Mouse (Mus musculus) embryonic facial prominence, embryonic 11.5 days (tissue): ENCODE data around the gene Tmem94. TPM values are rescaled to one million over a fixed set of nuclear protein-coding genes. Genes with fewer than 3 reads are reported as not detected.

ENCODE experiments used
- ATAC-seq: fragments of 200-750 bp; cut with Nextera tagmentation; replicated peaks from 2 replicates; pipeline ENCODE4 v1.8.0; 2017; ENCODE audit warnings: low read depth; ENCODE audit not compliant: insufficient number of reproducible peaks, low FRiP score, low TSS enrichment
- DNase-seq: peaks from one replicate; pipeline ENCODE4 v3.0.0-alpha.2; 2015; ENCODE audit warnings: low spot score
- H3K27ac ChIP-seq: fragments of 300-500 bp; sonication (generic); replicated peaks from 2 replicates; pipeline ENCODE4 v1.5.1; 2014; ENCODE audit warnings: mild to moderate bottlenecking, low read depth, low read length, control low read depth
- H3K27me3 ChIP-seq: fragments of 300-500 bp; sonication (generic); 2 replicates; pipeline ENCODE4 v1.6.1; 2014; ENCODE audit warnings: mild to moderate bottlenecking, low read length, moderate library complexity, mixed read lengths; ENCODE audit not compliant: control insufficient read depth, insufficient read depth
- H3K36me3 ChIP-seq: fragments of 300-500 bp; sonication (generic); replicated peaks from 2 replicates; pipeline ENCODE4 v1.6.1; 2014; ENCODE audit warnings: low read depth, mild to moderate bottlenecking, low read length, moderate library complexity, mixed read lengths; ENCODE audit not compliant: control insufficient read depth, insufficient read depth
- H3K4me1 ChIP-seq: fragments of 300-500 bp; sonication (generic); 2 replicates; pipeline ENCODE4 v1.6.1; 2014; ENCODE audit warnings: low read length, mixed read lengths; ENCODE audit not compliant: control insufficient read depth, insufficient read depth
- H3K4me2 ChIP-seq: fragments of 300-500 bp; sonication (generic); 2 replicates; pipeline ENCODE4 v1.6.1; 2014; ENCODE audit warnings: low read depth, mild to moderate bottlenecking, control low read depth, low read length, moderate library complexity
- H3K4me3 ChIP-seq: fragments of 300-500 bp; sonication (generic); 2 replicates; pipeline ENCODE4 v1.5.1; 2014; ENCODE audit warnings: low read depth, low read length, control low read depth
- H3K9ac ChIP-seq: fragments of 300-500 bp; sonication (generic); replicated peaks from 2 replicates; pipeline ENCODE4 v1.6.1; 2014; ENCODE audit warnings: mild to moderate bottlenecking, control low read depth, low read length
- H3K9me3 ChIP-seq: fragments of 300-500 bp; sonication (generic); replicated peaks from 2 replicates; pipeline ENCODE4 v1.6.1; 2016; ENCODE audit warnings: mild to moderate bottlenecking, low read length, inconsistent platforms, mixed read lengths; ENCODE audit not compliant: control insufficient read depth
- WGBS: fragments of 180-500 bp; shearing (Covaris S2); extraction: QIAGEN DNeasy Blood & Tissue Kit; methylation state at CpG from one replicate; pipeline ENCODE4 v1.1.7; 2014; 5-methylcytosine and 5-hydroxymethylcytosine counted together
- polyA plus RNA-seq: library from polyadenylated mRNA; unstranded; fragments of >200 nt; fragmentation: Nextera tagmentation; extraction: Ambion mirVana; gene quantifications from 2 replicates; pipeline ENCODE4 v1.2.1, GENCODE M21; 2014

Gene Tmem94
- polyA plus RNA-seq, 1 experiment from 2014 or later, result 10.3 TPM

GRCm38 (mm10) chr11:115805005-115805404 is 39.8 kb downstream of the Tmem94 start:
- Histone ChIP-seq H3K4me2 (no peak overlapping the region), H3K36me3 (peaks cover 27% of the 10 kb centered on the region), H3K27ac (no peak overlapping the region), H3K4me1 (peaks cover 3% of the 10 kb centered on the region), H3K9me3 (no peaks in the 10 kb centered on the region), H3K9ac (no peak overlapping the region), H3K4me3 (no peak overlapping the region), H3K27me3 (no peaks in the 10 kb centered on the region)
- DNase-seq, result no peak
- 95% methylated on average over 7 of the region's 7 CpGs for WGBS
- no peak for ATAC-seq

- Histone ChIP-seq H3K9ac (no peak overlapping the region), H3K4me3 (no peak overlapping the region), H3K4me2 (no peak overlapping the region), H3K4me1 (peaks cover 5% of the 10 kb centered on the region), H3K9me3 (no peaks in the 10 kb centered on the region), H3K27me3 (no peaks in the 10 kb centered on the region), H3K27ac (no peak overlapping the region), H3K36me3 (peaks cover 27% of the 10 kb centered on the region)
- DNase-seq (no peak), ATAC-seq (no peak)
- WGBS, result 95% methylated on average over 10 of the region's 10 CpGs
Measured at GRCm38 (mm10) chr11:115806154-115806553, 40.9 kb downstream of the Tmem94 start.

GRCm38 (mm10) chr11:115807306-115807705 is 42.1 kb downstream of the Tmem94 start:
- Histone ChIP-seq H3K36me3 (peaks cover 18% of the 10 kb centered on the region), H3K9ac (no peak overlapping the region), H3K27me3 (no peaks in the 10 kb centered on the region), H3K9me3 (no peaks in the 10 kb centered on the region), H3K4me3 (no peak overlapping the region), H3K4me2 (no peak overlapping the region), H3K27ac (no peak overlapping the region), H3K4me1 (peaks cover 5% of the 10 kb centered on the region)
- 63% methylated on average over 6 of the region's 6 CpGs for WGBS
- DNase-seq (no peak), ATAC-seq (no peak)

GRCm38 (mm10) chr11:115807971-115808370 is 42.7 kb downstream of the Tmem94 start:
- Histone ChIP-seq H3K27ac (no peak overlapping the region), H3K27me3 (no peaks in the 10 kb centered on the region), H3K4me2 (no peak overlapping the region), H3K9me3 (no peaks in the 10 kb centered on the region), H3K4me1 (peaks cover 8% of the 10 kb centered on the region), H3K36me3 (peaks cover 17% of the 10 kb centered on the region), H3K4me3 (no peak overlapping the region), H3K9ac (no peak overlapping the region)
- whole genome bisulfite sequencing, result 63% methylated on average over 11 of the region's 11 CpGs
- DNase-seq, result no peak
- ATAC-seq, result no peak

- no peak overlapping the region; the same call in 1 of the 2 replicates for H3K4me2 ChIP-seq
- no peaks in the 10 kb centered on the region for H3K27me3 ChIP-seq
- 66% methylated on average over 10 of the region's 10 CpGs for WGBS
- H3K4me3 ChIP-seq, result no peak overlapping the region
- H3K9me3 ChIP-seq, result no peaks in the 10 kb centered on the region
- no peak overlapping the region; the same call in 1 of the 2 replicates for H3K27ac ChIP-seq
- ATAC-seq (no peak), DNase-seq (no peak)
- H3K9ac ChIP-seq, result no peak overlapping the region
- H3K36me3 ChIP-seq, result peaks cover 14% of the 10 kb centered on the region
- peaks cover 8% of the 10 kb centered on the region for H3K4me1 ChIP-seq
Measured at GRCm38 (mm10) chr11:115808696-115809310, 43.6 kb downstream of the Tmem94 start.

GRCm38 (mm10) chr11:115809311-115809781 is 44.1 kb downstream of the Tmem94 start:
- Histone ChIP-seq H3K4me2 (no peak overlapping the region; the same call in 1 of the 2 replicates), H3K36me3 (peaks cover 14% of the 10 kb centered on the region), H3K4me3 (no peak overlapping the region), H3K27me3 (no peaks in the 10 kb centered on the region), H3K4me1 (peaks cover 8% of the 10 kb centered on the region), H3K9me3 (no peaks in the 10 kb centered on the region), H3K27ac (no peak overlapping the region; the same call in 1 of the 2 replicates), H3K9ac (no peak overlapping the region)
- 64% methylated on average over 8 of the region's 8 CpGs for WGBS
- DNase-seq (no peak), ATAC-seq (no peak)

- no peak for ATAC-seq
- peak overlapping the region; percentile 13; the same call in 1 of the 2 replicates for H3K4me2 ChIP-seq
- no peaks in the 10 kb centered on the region for H3K27me3 ChIP-seq
- H3K4me3 ChIP-seq, result no peak overlapping the region
- no peak overlapping the region for H3K27ac ChIP-seq
- H3K4me1 ChIP-seq, result peaks cover 8% of the 10 kb centered on the region
- 83% methylated on average over 14 of the region's 14 CpGs for WGBS
- peaks cover 7% of the 10 kb centered on the region for H3K36me3 ChIP-seq
- no peak for DNase-seq
- no peaks in the 10 kb centered on the region for H3K9me3 ChIP-seq
- H3K9ac ChIP-seq, result no peak overlapping the region
Measured at GRCm38 (mm10) chr11:115810377-115810776, 45.1 kb downstream of the Tmem94 start.

- Histone ChIP-seq H3K27ac (no peak overlapping the region), H3K4me1 (peaks cover 8% of the 10 kb centered on the region), H3K4me3 (no peak overlapping the region; the same call in 1 of the 2 replicates), H3K9me3 (no peaks in the 10 kb centered on the region), H3K27me3 (no peaks in the 10 kb centered on the region), H3K4me2 (peak overlapping the region; percentile 93), H3K36me3 (peaks cover 7% of the 10 kb centered on the region), H3K9ac (no peak overlapping the region)
- WGBS, result 81% methylated on average over 20 of the region's 20 CpGs
- ATAC-seq (no peak), DNase-seq (no peak)
Measured at GRCm38 (mm10) chr11:115811381-115812093, 46.3 kb downstream of the Tmem94 start.
